Mouse (Mus musculus) lung, postnatal 25 days (tissue): Measurements from ENCODE around the gene Lpgat1.

Experiments used
- DNase-seq: peaks from one replicate; pipeline ENCODE4 v3.0.0; 2022; ENCODE audit warnings: low spot score

The Lpgat1 gene

GRCm38 (mm10) chr1:191717601-191718498 lies at the start of gene Lpgat1:
Gene Lpgat1, plus strand, starts transcription at chr1:191717834.
- peak; percentile 87 for DNase-seq

GRCm38 (mm10) chr1:191668030-191668429 lies 49.6 kb upstream of the Lpgat1 start:
- no peak for DNase-seq

- DNase-seq: no peak
These were observed 43.6 kb upstream of the Lpgat1 start for GRCm38 (mm10) chr1:191674071-191674470.

GRCm38 (mm10) chr1:191681633-191682032 lies 36.0 kb upstream of the Lpgat1 start:
- no peak for DNase-seq

- DNase-seq: peak; percentile 3
These were observed 30.1 kb upstream of the Lpgat1 start for GRCm38 (mm10) chr1:191687531-191687930.

- peak; percentile 61 for DNase-seq
These were observed 24.4 kb upstream of the Lpgat1 start for GRCm38 (mm10) chr1:191693231-191693630.

GRCm38 (mm10) chr1:191698253-191698795 lies 19.3 kb upstream of the Lpgat1 start:
- no peak for DNase-seq

- no peak for DNase-seq
These were observed 13.1 kb upstream of the Lpgat1 start for GRCm38 (mm10) chr1:191704535-191704934.

GRCm38 (mm10) chr1:191706541-191707078 lies 11.0 kb upstream of the Lpgat1 start:
- no peak for DNase-seq

- DNase-seq: peak; percentile 10
These were observed 7.8 kb upstream of the Lpgat1 start for GRCm38 (mm10) chr1:191709811-191710210.

- DNase-seq: no peak
These were observed 5.3 kb upstream of the Lpgat1 start for GRCm38 (mm10) chr1:191712224-191712838.

GRCm38 (mm10) chr1:191713813-191714212 lies 3.8 kb upstream of the Lpgat1 start:
- no peak for DNase-seq

- DNase-seq: no peak
These were observed 2.5 kb upstream of the Lpgat1 start for GRCm38 (mm10) chr1:191715150-191715549.

- DNase-seq: no peak
These were observed 493 bp upstream of the Lpgat1 start for GRCm38 (mm10) chr1:191717141-191717540.

GRCm38 (mm10) chr1:191718522-191719281 lies 1.1 kb downstream of the Lpgat1 start:
- no peak for DNase-seq

GRCm38 (mm10) chr1:191719326-191719725 lies 1.7 kb downstream of the Lpgat1 start:
- DNase-seq: no peak

- DNase-seq: no peak
These were observed 2.8 kb downstream of the Lpgat1 start for GRCm38 (mm10) chr1:191720419-191720818.

- no peak for DNase-seq
These were observed 5.1 kb downstream of the Lpgat1 start for GRCm38 (mm10) chr1:191722706-191723105.

- DNase-seq: no peak
These were observed 6.0 kb downstream of the Lpgat1 start for GRCm38 (mm10) chr1:191723675-191724074.

GRCm38 (mm10) chr1:191724385-191725061 lies 6.9 kb downstream of the Lpgat1 start:
- peak; percentile 46 for DNase-seq

GRCm38 (mm10) chr1:191732623-191733022 lies 15.0 kb downstream of the Lpgat1 start:
- no peak for DNase-seq
